Mouse (Mus musculus): Measurements from ENCODE around the gene Hdlbp.

GRCm38 (mm10) chr1:93468626-93469025, 10.0 kb downstream of the Hdlbp start:
- TF ChIP-seq CTCF (IDR thresholded peaks at IDR 0.05; ENCODE audit: extremely low read depth, insufficient read length, insufficient replicate concordance, low read depth, low read length) (no peak), POLR2A (IDR thresholded peaks at IDR 0.05; ENCODE audit: low read depth, low read length) (no peak)
